Mouse (Mus musculus) yolk sac, embryonic 10.5 days (tissue): ENCODE results near the gene Fam126b.
"Not testable (repeated sequence)": the region's sequence is repeated elsewhere in the genome, so short reads cannot be mapped to it uniquely, and the experiment has no call there.

Source experiments
- DNase-seq: peaks from one replicate; pipeline ENCODE4 v3.0.0-alpha.2; 2017; ENCODE audit warnings: low spot score

Fam126b gene

GRCm38 (mm10) chr1:58586171-58586997 is at the start of gene Fam126b, which contains the start of gene Ndufb3:
Gene Fam126b, minus strand, starts transcription at chr1:58586323.
Gene Ndufb3, plus strand, starts transcription at chr1:58586384.
- peak; percentile 89 for DNase-seq

- not testable (repeated sequence) for DNase-seq
Observed at GRCm38 (mm10) chr1:58628847-58629246, 42.7 kb upstream of the Fam126b start.

GRCm38 (mm10) chr1:58621996-58622748 is 36.0 kb upstream of the Fam126b start:
- DNase-seq = no peak

GRCm38 (mm10) chr1:58621251-58621650 is 35.1 kb upstream of the Fam126b start:
- no peak for DNase-seq

- DNase-seq = no peak
Observed at GRCm38 (mm10) chr1:58618766-58619165, 32.6 kb upstream of the Fam126b start.

- no peak for DNase-seq
Observed at GRCm38 (mm10) chr1:58617978-58618668, 32.0 kb upstream of the Fam126b start.

- DNase-seq = no peak
Observed at GRCm38 (mm10) chr1:58617076-58617475, 31.0 kb upstream of the Fam126b start.

- DNase-seq = peak; percentile 48
Observed at GRCm38 (mm10) chr1:58616176-58616575, 30.1 kb upstream of the Fam126b start.

- no peak for DNase-seq
Observed at GRCm38 (mm10) chr1:58615146-58615545, 29.0 kb upstream of the Fam126b start.

- peak; percentile 57 for DNase-seq
Observed at GRCm38 (mm10) chr1:58614424-58614823, 28.3 kb upstream of the Fam126b start.

GRCm38 (mm10) chr1:58613786-58614185 is 27.7 kb upstream of the Fam126b start:
- DNase-seq = peak; percentile 14

GRCm38 (mm10) chr1:58610611-58611010 is 24.5 kb upstream of the Fam126b start:
- no peak for DNase-seq

GRCm38 (mm10) chr1:58610166-58610565 is 24.0 kb upstream of the Fam126b start:
- peak; percentile 8 for DNase-seq

- not testable (repeated sequence) for DNase-seq
Observed at GRCm38 (mm10) chr1:58609591-58609990, 23.5 kb upstream of the Fam126b start.

GRCm38 (mm10) chr1:58603738-58604137 is 17.6 kb upstream of the Fam126b start:
- DNase-seq = no peak

GRCm38 (mm10) chr1:58602681-58603080 is 16.6 kb upstream of the Fam126b start:
- DNase-seq = peak; percentile 3

GRCm38 (mm10) chr1:58587491-58587890 is 1.4 kb upstream of the Fam126b start:
- DNase-seq = no peak

- DNase-seq = peak; percentile 23
Observed at GRCm38 (mm10) chr1:58585373-58586170, 551 bp downstream of the Fam126b start.

- no peak for DNase-seq
Observed at GRCm38 (mm10) chr1:58584271-58584670, 1.9 kb downstream of the Fam126b start.

GRCm38 (mm10) chr1:58582611-58583010 is 3.5 kb downstream of the Fam126b start:
- no peak for DNase-seq

- no peak for DNase-seq
Observed at GRCm38 (mm10) chr1:58579179-58579578, 6.9 kb downstream of the Fam126b start.

GRCm38 (mm10) chr1:58570437-58570836 is 15.7 kb downstream of the Fam126b start:
- no peak for DNase-seq
